Mouse (Mus musculus): ENCODE data around the gene Snx12.
A peak's percentile ranks its signal among the peaks of the same experiment; 100 is the strongest.

Gene Snx12

GRCm38 (mm10) chrX:101221834-101222795, at the start of gene Snx12:
Gene Snx12, minus strand, starts transcription at chrX:101222563.
- DNase-seq (ENCODE audit: low read depth, low spot score) = peak; percentile 98

GRCm38 (mm10) chrX:101268755-101269124, 46.4 kb upstream of the Snx12 start, which contains the start of gene Gm20489:
Gene Gm20489, minus strand, starts transcription at chrX:101269023.
- DNase-seq (ENCODE audit: low read depth, low spot score) = no peak

- DNase-seq (ENCODE audit: low read depth, low spot score) = no peak
Observed at GRCm38 (mm10) chrX:101268025-101268754, 45.8 kb upstream of the Snx12 start, which contains the start of gene Il2rg. Gene Il2rg, minus strand, starts transcription at chrX:101268255.

- no peak for DNase-seq (ENCODE audit: low read depth, low spot score)
Observed at GRCm38 (mm10) chrX:101266631-101267030, 44.3 kb upstream of the Snx12 start.

- DNase-seq (ENCODE audit: low read depth, low spot score) = no peak
Observed at GRCm38 (mm10) chrX:101263892-101264291, 41.5 kb upstream of the Snx12 start, which contains the start of gene Gm614. Gene Gm614, minus strand, starts transcription at chrX:101263992.

- DNase-seq (ENCODE audit: low read depth, low spot score) = no peak
Observed at GRCm38 (mm10) chrX:101260441-101261325, 38.3 kb upstream of the Snx12 start.

GRCm38 (mm10) chrX:101256603-101257002, 34.2 kb upstream of the Snx12 start:
- DNase-seq (ENCODE audit: low read depth, low spot score) = no peak

- no peak for DNase-seq (ENCODE audit: low read depth, low spot score)
Observed at GRCm38 (mm10) chrX:101254740-101255139, 32.4 kb upstream of the Snx12 start.

- DNase-seq (ENCODE audit: low read depth, low spot score) = peak; percentile 97
Observed at GRCm38 (mm10) chrX:101253952-101254729, 31.8 kb upstream of the Snx12 start, which contains the start of gene Foxo4. Gene Foxo4, plus strand, starts transcription at chrX:101254528.

- no peak for DNase-seq (ENCODE audit: low read depth, low spot score)
Observed at GRCm38 (mm10) chrX:101245011-101245410, 22.6 kb upstream of the Snx12 start.

GRCm38 (mm10) chrX:101222796-101223162, 416 bp upstream of the Snx12 start:
- no peak for DNase-seq (ENCODE audit: low read depth, low spot score)

GRCm38 (mm10) chrX:101189285-101189684, 33.1 kb downstream of the Snx12 start:
- no peak for DNase-seq (ENCODE audit: low read depth, low spot score)

- no peak for DNase-seq (ENCODE audit: low read depth, low spot score)
Observed at GRCm38 (mm10) chrX:101187647-101188046, 34.7 kb downstream of the Snx12 start.

- DNase-seq (ENCODE audit: low read depth, low spot score) = no peak
Observed at GRCm38 (mm10) chrX:101173388-101173787, 49.0 kb downstream of the Snx12 start.

- DNase-seq (ENCODE audit: low read depth, low spot score) = no peak
Observed at GRCm38 (mm10) chrX:101168425-101168824, 53.9 kb downstream of the Snx12 start.

- no peak for DNase-seq (ENCODE audit: low read depth, low spot score)
Observed at GRCm38 (mm10) chrX:101163739-101164138, 58.6 kb downstream of the Snx12 start.

- no peak for DNase-seq (ENCODE audit: low read depth, low spot score)
Observed at GRCm38 (mm10) chrX:101163278-101163677, 59.1 kb downstream of the Snx12 start.

- peak; percentile 65 for DNase-seq (ENCODE audit: low read depth, low spot score)
Observed at GRCm38 (mm10) chrX:101162532-101162931, 59.8 kb downstream of the Snx12 start.

- no peak for DNase-seq (ENCODE audit: low read depth, low spot score)
Observed at GRCm38 (mm10) chrX:101157488-101157887, 64.9 kb downstream of the Snx12 start.

GRCm38 (mm10) chrX:101156369-101156768, 66.0 kb downstream of the Snx12 start:
- DNase-seq (ENCODE audit: low read depth, low spot score) = no peak
